Mouse (Mus musculus) right cerebral cortex, postnatal 10 days (tissue): ENCODE measurements around the gene Zmat3.
A peak's percentile ranks its signal among the peaks of the same experiment; 100 is the strongest.

Experiments used
- DNase-seq, 2 experiments: peaks; one replicate each; pipeline ENCODE4 v3.0.0; 2021; ENCODE audit warnings: low spot score in 2 of 2

The Zmat3 gene

GRCm38 (mm10) chr3:32365546-32366245, at the start of gene Zmat3:
Zmat3 (minus strand) TSS chr3:32366014.
- DNase-seq = peak; percentile 90 to 92

GRCm38 (mm10) chr3:32414381-32414780, 48.6 kb upstream of the Zmat3 start:
- no peak for DNase-seq

GRCm38 (mm10) chr3:32412502-32413044, 46.8 kb upstream of the Zmat3 start:
- no peak for DNase-seq

- no peak for DNase-seq
Observed at GRCm38 (mm10) chr3:32408811-32409273, 43.0 kb upstream of the Zmat3 start.

GRCm38 (mm10) chr3:32406804-32407203, 41.0 kb upstream of the Zmat3 start:
- no peak for DNase-seq

- DNase-seq = no peak
Observed at GRCm38 (mm10) chr3:32405699-32406098, 39.9 kb upstream of the Zmat3 start.

GRCm38 (mm10) chr3:32402990-32403885, 37.4 kb upstream of the Zmat3 start:
- no peak for DNase-seq

GRCm38 (mm10) chr3:32401591-32401990, 35.8 kb upstream of the Zmat3 start:
- DNase-seq = no peak

- DNase-seq = no peak
Observed at GRCm38 (mm10) chr3:32399931-32400330, 34.1 kb upstream of the Zmat3 start.

- no peak for DNase-seq
Observed at GRCm38 (mm10) chr3:32399381-32399780, 33.6 kb upstream of the Zmat3 start.

GRCm38 (mm10) chr3:32398623-32399022, 32.8 kb upstream of the Zmat3 start:
- no peak for DNase-seq

- DNase-seq = no peak
Observed at GRCm38 (mm10) chr3:32398175-32398538, 32.3 kb upstream of the Zmat3 start.

- peak; percentile 59 to 67 for DNase-seq
Observed at GRCm38 (mm10) chr3:32397461-32398174, 31.8 kb upstream of the Zmat3 start, which contains the start of gene Pik3ca. Pik3ca (plus strand) TSS chr3:32397671.

- DNase-seq = peak; percentile 98
Observed at GRCm38 (mm10) chr3:32396794-32397460, 31.1 kb upstream of the Zmat3 start.

- DNase-seq = peak; percentile 48 to 51
Observed at GRCm38 (mm10) chr3:32395771-32396551, 30.1 kb upstream of the Zmat3 start.

- no peak for DNase-seq
Observed at GRCm38 (mm10) chr3:32393986-32394385, 28.2 kb upstream of the Zmat3 start.

- no peak for DNase-seq
Observed at GRCm38 (mm10) chr3:32392841-32393240, 27.0 kb upstream of the Zmat3 start.

- DNase-seq = no peak
Observed at GRCm38 (mm10) chr3:32381556-32381955, 15.7 kb upstream of the Zmat3 start.

GRCm38 (mm10) chr3:32379891-32380290, 14.1 kb upstream of the Zmat3 start:
- no peak for DNase-seq

GRCm38 (mm10) chr3:32373236-32373635, 7.4 kb upstream of the Zmat3 start:
- no peak for DNase-seq
